In the genomic region with DNA sequence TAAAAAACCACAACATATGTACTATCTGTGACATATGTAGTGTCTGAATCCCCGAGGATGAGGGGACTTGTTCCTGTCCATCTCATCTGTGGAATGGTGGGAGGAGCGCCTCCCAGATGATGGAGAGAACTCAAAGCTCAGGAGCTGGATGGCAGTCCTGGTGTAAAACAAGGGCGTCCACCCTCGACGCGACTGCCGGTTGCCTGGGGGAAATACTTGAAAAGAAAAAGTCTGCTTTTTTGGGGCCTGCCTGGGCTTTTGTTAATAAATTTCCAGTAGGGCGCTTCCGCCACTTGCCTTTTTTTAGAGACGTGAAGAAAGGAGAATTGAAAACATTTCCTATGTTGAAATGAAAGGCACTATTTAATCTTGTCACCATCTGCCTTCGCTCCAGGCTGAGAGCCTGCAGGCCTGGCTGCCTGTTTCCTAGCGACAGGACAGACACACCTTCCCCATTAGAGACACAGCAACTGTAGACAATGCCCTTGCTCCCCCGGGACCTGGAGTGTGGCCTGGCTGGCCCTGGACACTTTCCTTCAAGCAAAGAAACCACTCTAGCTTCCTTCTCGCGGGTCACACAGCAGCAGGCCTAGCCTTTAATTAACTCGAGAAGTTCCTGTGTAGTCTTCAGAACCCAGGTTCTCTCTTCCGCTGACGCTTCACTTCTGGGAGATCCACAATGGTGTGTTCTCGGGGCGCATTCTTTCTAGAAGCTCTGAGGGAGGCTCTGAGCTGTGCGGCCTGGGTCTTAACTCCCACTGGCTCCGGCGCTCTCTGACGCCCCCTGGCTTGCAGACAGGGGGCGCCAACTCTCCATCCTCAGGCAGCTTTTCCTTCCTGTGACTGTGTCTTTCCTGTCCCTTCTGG, we compare ENCODE assay signal across 9 mouse cellular contexts. TPM values are rescaled to one million over a fixed set of nuclear protein-coding genes. Genes with fewer than 3 reads are reported as not detected.
DNase-seq lines count a peak whose midpoint lies in the region; ATAC-seq lines count a peak whose summit lies in the region.
"Had no signal": no experiment of that assay in that cellular context is flagged by ENCODE, and none has a peak within 500 bp of the region (broad histone marks: within the 10 kb centered on the region; RNA-seq: fewer than 3 reads in every experiment).

No protein-coding gene starts in this region.

- 13% methylated on average over 25 of the region's 25 CpGs for WGBS in forebrain, embryonic 11.5 days
- 30% methylated on average over 25 of the region's 25 CpGs for WGBS in stomach, embryonic 15.5 days

- H3K27ac ChIP-seq in forebrain, embryonic 11.5 days (ENCODE audit: low read depth, low read length) = no peak overlapping the region
- no peak overlapping the region for H3K27ac ChIP-seq in stomach, embryonic 15.5 days

- H3K9me3 ChIP-seq in forebrain, embryonic 11.5 days (ENCODE audit: control insufficient read depth, low read length) = no peaks in the 10 kb centered on the region
- H3K9me3 ChIP-seq in stomach, embryonic 15.5 days = no peaks in the 10 kb centered on the region

- no peak overlapping the region for H3K4me3 ChIP-seq in forebrain, embryonic 11.5 days (ENCODE audit: low read depth, low read length)
- H3K4me3 ChIP-seq in stomach, embryonic 15.5 days (replicated peaks) = no peak overlapping the region

- peak; percentile 18 to 37 for DNase-seq in adrenal gland, adult (ENCODE audit: inconsistent age in 2 of 2, low spot score in 1 of 2)
- no peak for DNase-seq in adrenal gland, adult 8-10 months
- peak; percentile 32 for DNase-seq in brain, embryonic 18.5 days (ENCODE audit: low read depth, low spot score)
- peak; percentile 82 for DNase-seq in forebrain, embryonic 11.5 days (ENCODE audit: low spot score)
- peak; percentile 42 to 48 for DNase-seq in heart, postnatal 36 days
- peak; percentile 60 to 70 for DNase-seq in kidney, postnatal 4 days

- no peak overlapping the region for H3K4me2 ChIP-seq in forebrain, embryonic 11.5 days (ENCODE audit: low read depth, low read length, severe bottlenecking)
- peak overlapping the region; percentile 32 for H3K4me2 ChIP-seq in stomach, embryonic 15.5 days

- ATAC-seq in forebrain, embryonic 11.5 days (replicated peaks; ENCODE audit: low FRiP score) = peak; percentile 63
- ATAC-seq in megakaryocyte progenitor cell, adult 5-6 weeks (replicated peaks; ENCODE audit: poor library complexity) = peak; percentile 47
- ATAC-seq in stomach, embryonic 15.5 days (ENCODE audit: insufficient read depth, low FRiP score, low read depth) = peak; percentile 58; the same call in 1 of the 2 replicates

- no peaks in the 10 kb centered on the region for H3K36me3 ChIP-seq in forebrain, embryonic 11.5 days (ENCODE audit: control insufficient read depth, insufficient read depth, low read length)
- H3K36me3 ChIP-seq in stomach, embryonic 15.5 days = no peaks in the 10 kb centered on the region

- H3K27me3 ChIP-seq in forebrain, embryonic 11.5 days (ENCODE audit: control insufficient read depth, insufficient read depth, low read length) = no peaks in the 10 kb centered on the region; the same call in 1 of the 2 replicates
- H3K27me3 ChIP-seq in stomach, embryonic 15.5 days (replicated peaks) = no peaks in the 10 kb centered on the region

- peaks cover 16% of the 10 kb centered on the region for H3K4me1 ChIP-seq in forebrain, embryonic 11.5 days (replicated peaks; ENCODE audit: control insufficient read depth, insufficient read depth, low read length)
- H3K4me1 ChIP-seq in stomach, embryonic 15.5 days = 0 out of 2 replicates have a peak, but pooled peaks cover 3% of the 10 kb centered on the region

- H3K9ac ChIP-seq in forebrain, embryonic 11.5 days (ENCODE audit: low read length) = no peak overlapping the region
- no peak overlapping the region for H3K9ac ChIP-seq in stomach, embryonic 15.5 days

- intact Hi-C loops in heart, postnatal 36 days (cut with DNase I) = loop anchor here (2.0 kb wide), 1 partner anchor 71 kb away; no protein-coding TSS in a partner anchor

RNA-seq across cellular contexts. Expression of gene Rpl36-ps4, which starts 43.3 kb away (rescaled TPM):
- not detected for total RNA-seq in adrenal gland, adult 8-10 months (2022)
- not detected in 2 replicates for polyA plus RNA-seq in forebrain, embryonic 11.5 days (2014; fragmentation: Nextera tagmentation; extraction: Ambion mirVana)
- total RNA-seq in heart, postnatal 36 days (2021) = not detected
- total RNA-seq in megakaryocyte progenitor cell, adult 5-6 weeks (2015) = not detected in 2 replicates
- not detected in 2 replicates for total RNA-seq in megakaryocyte progenitor cell, adult 5-6 weeks (2017)
- polyA plus RNA-seq in stomach, embryonic 15.5 days (2015; fragmentation: Nextera tagmentation; extraction: Ambion mirVana) = not detected in 2 replicates
- total RNA-seq: left cerebral cortex, adult 18-20 months had no signal
